Mouse (Mus musculus): ENCODE measurements around the gene Cyp2d12.

- no peak for TF ChIP-seq CTCF (IDR thresholded peaks at IDR 0.05; ENCODE audit: low read depth)
- TF ChIP-seq EP300 (IDR thresholded peaks at IDR 0.05; ENCODE audit: low read depth) = no peak
Observed at GRCm38 (mm10) chr15:82506971-82507370, 47.9 kb upstream of the Cyp2d12 start.
